Mouse (Mus musculus) hindbrain, embryonic 11.5 days (tissue): ENCODE measurements around the gene Haus6. TPM values are rescaled to one million over a fixed set of nuclear protein-coding genes. Genes with fewer than 3 reads are reported as not detected.

Experiments
- ATAC-seq: fragments of 200-750 bp; cut with Nextera tagmentation; 2 replicates; pipeline ENCODE4 v1.8.0; 2017; ENCODE audit warnings: mild to moderate bottlenecking, moderate TSS enrichment, moderate library complexity; ENCODE audit not compliant: low FRiP score
- DNase-seq: peaks from one replicate; pipeline ENCODE4 v3.0.0-alpha.2; 2015; ENCODE audit warnings: low spot score
- H3K27ac ChIP-seq: fragments of 300-500 bp; sonication (generic); 2 replicates; pipeline ENCODE4 v1.5.1; 2014; ENCODE audit warnings: mild to moderate bottlenecking, low read depth, low read length
- H3K27me3 ChIP-seq: fragments of 300-500 bp; sonication (generic); 2 replicates; pipeline ENCODE4 v1.6.1; 2014; ENCODE audit warnings: mild to moderate bottlenecking, low read length, moderate library complexity, mixed read lengths; ENCODE audit not compliant: control insufficient read depth, insufficient read depth
- H3K36me3 ChIP-seq: fragments of 300-500 bp; sonication (generic); 2 replicates; pipeline ENCODE4 v1.6.1; 2014; ENCODE audit warnings: mild to moderate bottlenecking, low read length, moderate library complexity, mixed read lengths; ENCODE audit not compliant: control insufficient read depth, insufficient read depth
- H3K4me1 ChIP-seq: fragments of 300-500 bp; sonication (generic); replicated peaks from 2 replicates; pipeline ENCODE4 v1.6.1; 2014; ENCODE audit warnings: low read length, mixed read lengths; ENCODE audit not compliant: control insufficient read depth, insufficient read depth
- H3K4me2 ChIP-seq: fragments of 300-500 bp; sonication (generic); replicated peaks from 2 replicates; pipeline ENCODE4 v1.6.1; 2014; ENCODE audit warnings: mild to moderate bottlenecking, low read depth, low read length
- H3K4me3 ChIP-seq: fragments of 300-500 bp; sonication (generic); 2 replicates; pipeline ENCODE4 v1.5.1; 2014; ENCODE audit warnings: low read depth, low read length
- H3K9ac ChIP-seq: fragments of 300-500 bp; sonication (generic); 2 replicates; pipeline ENCODE4 v1.6.1; 2014; ENCODE audit warnings: low read depth, low read length
- H3K9me3 ChIP-seq: fragments of 300-500 bp; sonication (generic); 2 replicates; pipeline ENCODE4 v1.6.1; 2016; ENCODE audit warnings: low read length; ENCODE audit not compliant: control insufficient read depth
- WGBS: fragments of 180-500 bp; shearing (Covaris S2); extraction: QIAGEN DNeasy Blood & Tissue Kit; methylation state at CpG from one replicate; pipeline ENCODE4 v1.1.7; 2014; 5-methylcytosine and 5-hydroxymethylcytosine counted together
- polyA plus RNA-seq: library from polyadenylated mRNA; unstranded; fragments of >200 nt; fragmentation: Nextera tagmentation; extraction: Ambion mirVana; gene quantifications from 2 replicates; pipeline ENCODE4 v1.2.1, GENCODE M21; 2014

The Haus6 gene
- polyA plus RNA-seq, 1 experiment from 2014 or later: 28.5 TPM

DNA sequence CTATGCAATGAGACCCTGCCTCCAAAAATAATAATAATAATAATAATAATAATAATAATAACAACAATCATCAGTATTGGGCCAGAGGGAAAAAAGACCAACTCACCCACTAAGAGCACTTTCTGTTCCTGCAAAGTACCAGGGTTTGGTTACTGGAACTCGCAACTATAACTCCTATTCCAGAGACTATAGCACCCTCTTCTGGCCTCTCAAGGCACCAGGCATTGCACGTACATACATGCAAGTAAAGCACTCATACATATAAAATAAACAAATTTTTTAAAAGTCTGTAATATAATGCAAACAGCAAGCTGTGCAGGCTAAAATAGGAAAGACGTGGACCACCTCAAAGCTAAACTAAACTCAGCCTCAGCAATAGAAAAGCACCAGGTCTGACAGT lies 23.6 kb downstream of the Haus6 start:
- Histone ChIP-seq H3K9me3 (no peaks in the 10 kb centered on the region), H3K27me3 (no peaks in the 10 kb centered on the region), H3K27ac (no peak overlapping the region), H3K4me3 (no peak overlapping the region), H3K36me3 (peaks cover 2% of the 10 kb centered on the region; the same call in 1 of the 2 replicates), H3K9ac (no peak overlapping the region), H3K4me2 (no peak overlapping the region), H3K4me1 (no peaks in the 10 kb centered on the region)
- 90% methylated on average over 3 of the region's 3 CpGs for WGBS
- DNase-seq (no peak), ATAC-seq (no peak)

DNA sequence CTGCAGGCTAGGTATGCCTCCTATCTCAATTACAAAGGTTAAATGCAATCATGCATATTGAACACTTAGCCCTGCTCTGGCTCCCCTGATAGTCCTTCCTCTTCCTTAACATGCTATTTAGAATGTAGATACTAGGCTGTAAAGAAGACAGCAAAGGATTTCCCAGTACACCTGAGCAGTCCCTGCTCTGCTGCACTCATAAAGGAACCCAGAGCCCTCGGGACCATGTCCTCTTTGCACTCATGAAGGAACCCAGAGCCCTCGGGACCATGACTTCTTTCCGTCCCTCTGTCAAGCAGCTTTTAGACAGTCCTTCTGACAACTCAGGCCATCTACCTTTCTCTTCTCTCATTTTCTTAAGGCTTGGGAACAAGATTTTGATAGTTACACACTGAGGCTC lies 31.3 kb downstream of the Haus6 start:
- no peak overlapping the region for H3K9ac ChIP-seq
- H3K27ac ChIP-seq: no peak overlapping the region
- peaks cover 7% of the 10 kb centered on the region for H3K4me1 ChIP-seq
- H3K9me3 ChIP-seq: no peaks in the 10 kb centered on the region
- H3K4me2 ChIP-seq: no peak overlapping the region
- peaks cover 2% of the 10 kb centered on the region; the same call in 1 of the 2 replicates for H3K36me3 ChIP-seq
- H3K27me3 ChIP-seq: no peaks in the 10 kb centered on the region
- DNase-seq: no peak
- no peak overlapping the region for H3K4me3 ChIP-seq
- no peak for ATAC-seq
- 87% methylated on average over 3 of the region's 3 CpGs for WGBS

DNA sequence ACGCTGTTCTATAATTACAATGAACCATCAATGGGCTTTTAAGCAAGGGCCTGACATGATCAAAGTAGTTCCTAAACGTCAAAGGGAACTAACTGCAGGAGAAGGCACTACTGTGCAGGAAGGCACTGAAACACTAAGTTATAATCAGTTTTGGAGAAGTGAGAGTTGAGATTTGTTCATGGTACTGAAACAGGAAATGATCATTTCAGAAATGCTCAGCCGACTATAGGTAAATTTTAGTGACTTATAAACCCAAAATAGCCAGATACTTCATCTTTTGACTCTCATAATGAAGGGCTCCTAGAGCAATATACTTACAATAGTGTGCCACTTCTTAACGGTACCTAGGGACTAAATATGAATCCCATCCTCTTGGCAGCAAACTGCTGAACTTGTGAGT lies 31.8 kb downstream of the Haus6 start:
- no peak overlapping the region for H3K9ac ChIP-seq
- no peak overlapping the region for H3K4me2 ChIP-seq
- WGBS: 68% methylated on average over 4 of the region's 4 CpGs
- peaks cover 2% of the 10 kb centered on the region; the same call in 1 of the 2 replicates for H3K36me3 ChIP-seq
- H3K4me3 ChIP-seq: no peak overlapping the region
- H3K27ac ChIP-seq: no peak overlapping the region
- ATAC-seq: no peak
- DNase-seq: no peak
- peaks cover 7% of the 10 kb centered on the region for H3K4me1 ChIP-seq
- H3K9me3 ChIP-seq: no peaks in the 10 kb centered on the region
- no peaks in the 10 kb centered on the region for H3K27me3 ChIP-seq

DNA sequence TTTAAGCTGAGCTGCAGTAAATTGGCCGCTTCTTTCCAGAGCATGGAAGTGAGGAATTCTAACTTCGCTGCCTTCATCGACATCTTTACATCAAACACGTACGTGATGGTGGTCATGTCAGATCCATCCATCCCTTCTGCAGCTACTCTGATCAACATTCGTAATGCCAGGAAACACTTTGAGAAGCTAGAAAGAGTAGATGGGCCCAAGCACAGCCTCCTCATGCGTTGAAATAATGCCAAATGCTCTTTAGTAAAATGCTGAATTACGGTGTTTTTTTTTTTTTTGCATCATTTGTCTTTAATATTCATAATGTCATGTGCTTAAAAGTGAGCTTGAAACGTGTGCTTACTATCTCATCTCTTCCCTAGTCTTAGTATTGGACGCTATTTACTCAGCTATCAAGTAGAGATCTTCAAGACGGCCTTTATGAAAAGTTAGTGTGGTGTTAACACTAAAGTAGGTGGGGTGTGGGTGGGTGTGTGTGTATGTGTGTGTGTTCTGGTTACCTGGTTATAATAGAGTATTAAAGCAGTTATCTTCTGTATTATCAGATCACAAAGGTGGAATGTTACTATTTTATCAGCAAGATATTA lies 35.1 kb downstream of the Haus6 start:
- DNase-seq (no peak), ATAC-seq (no peak)
- 11% methylated on average over 11 of the region's 11 CpGs for WGBS
- Histone ChIP-seq H3K36me3 (no peaks in the 10 kb centered on the region), H3K9me3 (no peaks in the 10 kb centered on the region), H3K4me2 (peak overlapping the region; percentile 71), H3K4me1 (peaks cover 9% of the 10 kb centered on the region), H3K27ac (no peak overlapping the region), H3K4me3 (peak overlapping the region; percentile 89), H3K9ac (peak overlapping the region; percentile 93), H3K27me3 (no peaks in the 10 kb centered on the region)

DNA sequence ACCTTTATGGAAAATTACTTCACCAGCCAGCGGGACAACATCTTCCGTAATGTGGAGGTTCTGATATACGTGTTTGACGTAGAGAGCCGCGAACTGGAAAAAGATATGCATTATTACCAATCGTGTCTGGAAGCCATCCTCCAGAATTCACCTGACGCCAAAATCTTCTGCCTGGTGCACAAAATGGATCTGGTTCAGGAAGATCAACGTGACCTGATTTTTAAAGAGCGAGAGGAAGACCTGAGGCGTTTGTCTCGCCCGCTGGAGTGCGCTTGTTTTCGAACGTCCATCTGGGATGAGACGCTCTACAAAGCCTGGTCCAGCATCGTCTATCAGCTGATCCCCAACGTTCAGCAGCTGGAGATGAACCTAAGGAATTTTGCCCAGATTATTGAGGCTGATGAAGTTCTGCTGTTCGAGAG lies 35.7 kb downstream of the Haus6 start:
- ATAC-seq (no peak), DNase-seq (peak; percentile 63)
- Histone ChIP-seq H3K9ac (peak overlapping the region; percentile 93), H3K4me3 (peak overlapping the region; percentile 89), H3K4me2 (peak overlapping the region; percentile 71), H3K36me3 (no peaks in the 10 kb centered on the region), H3K9me3 (no peaks in the 10 kb centered on the region), H3K27ac (peak overlapping the region; percentile 96), H3K27me3 (no peaks in the 10 kb centered on the region), H3K4me1 (peaks cover 9% of the 10 kb centered on the region)
- WGBS: under 1% methylated on average over 20 of the region's 20 CpGs

DNA sequence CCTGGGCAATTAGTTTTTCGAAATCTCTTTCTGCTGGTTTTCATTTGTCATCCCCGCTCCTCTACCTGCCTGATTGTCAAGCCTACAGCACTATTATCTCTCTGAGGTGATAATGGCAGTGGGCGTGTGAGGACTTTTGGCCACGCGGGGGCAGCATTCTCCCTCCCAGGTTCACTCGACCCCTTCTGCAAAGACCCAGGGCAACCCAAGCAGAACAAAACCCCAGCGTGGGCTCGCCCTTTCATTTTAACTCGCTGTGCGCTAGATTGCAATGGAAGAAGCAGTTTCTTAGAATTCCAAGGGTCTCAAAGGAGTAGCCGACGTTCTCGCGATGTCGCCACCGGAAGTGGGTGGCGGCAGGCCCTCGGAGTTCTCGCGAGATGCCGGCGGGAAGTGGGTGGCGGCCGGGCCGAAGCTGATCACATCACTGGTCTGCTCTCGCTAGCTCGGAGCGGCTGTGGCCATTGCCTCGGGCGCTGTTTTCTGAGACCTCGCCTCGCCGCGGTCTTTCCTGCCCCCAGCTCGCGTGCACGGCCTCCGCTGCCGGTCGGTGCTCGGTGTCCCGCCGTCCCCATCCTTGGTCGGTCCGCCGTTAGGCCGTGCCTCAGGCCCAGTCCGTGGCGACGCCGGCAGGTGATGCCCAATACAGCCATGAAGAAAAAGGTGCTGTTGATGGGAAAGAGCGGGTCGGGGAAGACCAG lies 36.4 kb downstream of the Haus6 start, which contains the start of gene Rraga:
Gene Rraga (plus strand): TSS at position 386 of the 701 bp plus-strand sequence.
- peak within 1 kb of the TSS; percentile 93 for H3K9ac ChIP-seq
- H3K4me3 ChIP-seq: peak within 1 kb of the TSS; percentile 89
- under 1% methylated on average over 48 of the region's 53 CpGs for WGBS
- H3K27ac ChIP-seq: peak within 1 kb of the TSS; percentile 96
- ATAC-seq: peak; percentile 97
- H3K4me1 ChIP-seq: peaks cover 9% of the 10 kb centered on the region
- DNase-seq: peak; percentile 95
- H3K9me3 ChIP-seq: no peaks in the 10 kb centered on the region
- H3K27me3 ChIP-seq: no peaks in the 10 kb centered on the region
- H3K36me3 ChIP-seq: no peaks in the 10 kb centered on the region
- peak within 1 kb of the TSS; percentile 71 for H3K4me2 ChIP-seq

DNA sequence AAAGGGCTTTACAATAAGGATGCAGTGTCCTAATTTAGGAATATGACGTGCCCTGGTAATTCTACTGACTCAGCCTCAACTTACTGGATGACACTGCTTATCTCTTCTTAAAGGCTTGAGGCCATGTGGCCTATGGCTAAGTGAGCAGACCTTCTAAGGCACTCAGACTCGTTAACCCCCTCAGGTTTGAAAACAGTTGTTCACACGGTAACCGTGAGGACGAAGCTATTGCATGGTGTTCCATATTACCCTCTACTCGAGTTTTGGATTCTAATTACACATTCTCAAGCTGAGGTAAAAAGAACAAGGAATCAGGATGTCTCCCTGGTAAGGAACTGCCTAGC lies 36.9 kb downstream of the Haus6 start:
- no peak for DNase-seq

DNA sequence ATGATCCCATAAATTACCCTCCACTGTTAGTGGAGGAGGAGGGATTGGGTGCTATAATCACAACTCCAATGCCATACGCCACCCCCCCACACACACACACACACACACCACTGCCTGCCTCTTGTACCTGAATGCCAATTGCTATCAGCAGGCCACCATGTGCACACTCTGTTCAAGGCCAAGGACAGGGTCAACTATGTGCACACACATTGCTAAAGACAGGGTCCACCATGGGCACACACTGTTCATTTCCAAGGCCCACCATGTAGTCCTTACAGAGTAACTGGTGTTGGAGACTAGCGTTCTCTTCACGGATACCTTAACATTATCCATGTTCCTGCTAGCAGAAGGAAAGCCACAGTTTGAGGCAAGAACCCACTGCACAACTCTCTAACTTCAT lies 50.8 kb downstream of the Haus6 start:
- WGBS: 96% methylated on average over 3 of the region's 3 CpGs
- Histone ChIP-seq H3K27me3 (no peaks in the 10 kb centered on the region), H3K4me2 (no peak overlapping the region), H3K36me3 (no peaks in the 10 kb centered on the region), H3K9me3 (no peaks in the 10 kb centered on the region), H3K9ac (no peak overlapping the region), H3K27ac (no peak overlapping the region), H3K4me1 (no peaks in the 10 kb centered on the region), H3K4me3 (no peak overlapping the region)
- DNase-seq: no peak
- no peak for ATAC-seq

More for the DNA sequence above, 36.9 kb downstream of the Haus6 start:
- Histone ChIP-seq H3K4me2 (peak overlapping the region; percentile 71), H3K4me3 (peak overlapping the region; percentile 89), H3K36me3 (no peaks in the 10 kb centered on the region), H3K4me1 (peaks cover 9% of the 10 kb centered on the region), H3K9ac (peak overlapping the region; percentile 93), H3K27me3 (no peaks in the 10 kb centered on the region), H3K9me3 (no peaks in the 10 kb centered on the region), H3K27ac (peak overlapping the region; percentile 96)
- ATAC-seq: peak; percentile 34
- WGBS: 17% methylated on average over 6 of the region's 6 CpGs

DNA sequence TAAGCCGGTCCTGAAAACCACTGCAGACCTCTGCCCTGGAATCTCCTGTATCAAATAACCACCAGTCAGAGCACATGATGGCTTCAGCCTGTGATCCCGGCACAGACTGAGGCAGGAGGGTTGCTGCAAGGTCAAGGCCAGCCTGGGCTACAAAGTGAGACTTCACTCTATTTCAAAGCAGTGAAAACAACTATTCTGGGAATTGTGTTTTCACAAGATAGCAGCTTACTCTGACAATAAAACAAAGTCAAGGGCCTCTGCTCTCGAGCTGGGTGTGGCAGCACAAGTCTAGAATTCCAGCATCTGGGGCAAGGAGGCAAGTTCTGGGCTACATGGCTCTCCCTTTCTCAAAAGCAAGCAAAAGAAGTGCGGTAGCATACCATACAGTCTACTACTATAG lies 52.8 kb downstream of the Haus6 start:
- H3K36me3 ChIP-seq: no peaks in the 10 kb centered on the region
- H3K4me2 ChIP-seq: no peak overlapping the region
- DNase-seq: no peak
- no peaks in the 10 kb centered on the region for H3K9me3 ChIP-seq
- no peak overlapping the region for H3K4me3 ChIP-seq
- no peak for ATAC-seq
- no peaks in the 10 kb centered on the region for H3K4me1 ChIP-seq
- 78% methylated on average over 4 of the region's 4 CpGs for WGBS
- no peak overlapping the region for H3K27ac ChIP-seq
- no peaks in the 10 kb centered on the region for H3K27me3 ChIP-seq
- H3K9ac ChIP-seq: no peak overlapping the region
